Mouse (Mus musculus): ENCODE results near the gene Kpna6. TPM values are rescaled to one million over a fixed set of nuclear protein-coding genes. Genes with fewer than 3 reads are reported as not detected.
A peak's percentile ranks its signal among the peaks of the same experiment; 100 is the strongest.

Gene Kpna6
- total RNA-seq, 2 experiments from 2014 or later = 68.5 to 75.2 TPM

DNA sequence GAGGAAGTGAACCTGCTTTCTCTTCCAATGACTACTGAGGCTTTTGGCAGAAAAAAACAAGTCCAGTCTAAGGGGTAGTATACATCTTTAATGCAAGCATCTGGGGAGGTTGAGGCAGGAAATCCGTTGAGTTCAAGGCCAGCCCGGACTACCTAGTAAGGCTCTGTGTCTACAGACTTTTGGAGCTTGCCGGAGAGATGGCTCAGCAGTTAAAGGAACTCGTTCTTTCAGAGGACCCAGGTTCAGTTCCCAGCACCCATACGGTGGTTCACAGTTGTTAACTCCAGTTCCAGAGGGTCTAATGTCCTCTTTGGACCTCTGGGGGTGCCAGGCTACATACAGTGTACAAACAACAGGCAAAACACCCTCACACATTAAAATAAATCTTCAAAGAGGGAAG lies 54.5 kb downstream of the Kpna6 start:
- DNase-seq = no peak

GRCm38 (mm10) chr4:129617121-129617641 lies 55.4 kb downstream of the Kpna6 start:
- no peak for DNase-seq

DNA sequence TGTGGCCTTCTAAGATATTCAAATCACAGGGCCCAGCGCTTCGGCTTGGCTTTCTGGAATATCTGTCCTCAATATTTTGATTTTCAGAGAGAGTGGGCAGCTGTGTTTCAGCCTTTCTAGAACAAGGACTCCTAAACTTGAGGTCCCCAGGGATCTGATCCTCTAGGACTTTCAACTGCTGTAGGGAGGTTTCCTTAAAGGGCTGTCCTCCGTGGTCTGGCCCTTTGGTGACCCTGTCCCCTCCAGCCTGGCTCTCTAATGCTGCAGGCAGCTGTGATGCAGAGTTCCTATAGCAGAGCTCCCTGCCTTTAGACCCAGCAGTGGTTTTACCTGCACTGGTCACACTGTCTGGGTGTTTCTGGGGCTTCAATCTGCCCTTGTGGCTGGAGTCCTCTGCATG lies 55.9 kb downstream of the Kpna6 start:
- no peak for DNase-seq

DNA sequence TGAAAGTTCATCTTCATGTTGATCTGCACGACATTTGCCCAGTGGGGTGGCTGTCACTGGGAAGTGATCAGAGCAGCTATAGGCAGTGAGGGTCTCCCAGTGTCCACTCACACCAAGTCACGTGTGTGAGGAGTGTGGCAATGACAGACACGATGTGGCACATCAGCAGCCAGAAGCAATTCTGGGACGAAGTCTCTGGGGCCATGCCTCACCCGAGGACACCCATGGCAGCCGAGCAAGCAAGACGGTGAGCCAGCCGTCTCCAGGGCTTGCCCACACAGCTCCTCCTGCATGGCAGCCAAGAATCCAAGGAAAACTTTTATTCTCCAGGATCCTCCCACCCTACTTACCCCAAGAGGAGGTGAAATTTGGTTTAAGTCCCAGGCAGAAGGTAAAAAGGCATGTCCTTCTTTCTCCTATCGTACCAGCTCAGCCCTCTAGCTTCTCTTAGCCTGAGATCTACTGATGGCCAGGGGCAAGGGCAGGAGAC lies 56.7 kb downstream of the Kpna6 start:
- no peak for DNase-seq

DNA sequence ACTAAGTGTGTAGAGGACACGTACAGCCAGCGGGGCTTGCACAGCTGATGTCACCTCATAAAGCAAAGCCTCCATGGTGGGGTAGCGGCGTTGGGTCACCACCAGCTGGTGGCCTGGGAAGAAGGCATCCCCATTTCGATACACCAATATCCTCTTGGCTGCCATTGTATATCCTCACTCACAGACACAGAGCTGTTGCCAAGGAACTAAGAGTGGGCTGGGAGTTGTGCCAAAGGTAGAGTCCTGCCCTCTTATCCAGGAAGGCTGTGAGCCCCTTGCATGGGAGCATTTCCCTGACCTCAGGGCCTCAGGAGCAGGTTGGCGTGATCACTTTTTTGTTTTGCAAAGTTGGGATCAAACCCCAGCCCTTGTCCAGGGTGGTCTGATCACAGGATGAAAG lies 58.5 kb downstream of the Kpna6 start, which contains the start of gene Dcdc2b:
Gene Dcdc2b (minus strand): TSS at position 165 of the 400 bp plus-strand sequence.
- DNase-seq = peak; percentile 56 to 68

GRCm38 (mm10) chr4:129610472-129610871 lies 62.1 kb downstream of the Kpna6 start:
- no peak for DNase-seq

GRCm38 (mm10) chr4:129610026-129610425 lies 62.5 kb downstream of the Kpna6 start:
- no peak for DNase-seq

- no peak for DNase-seq
Measured at GRCm38 (mm10) chr4:129609139-129609631, 63.4 kb downstream of the Kpna6 start.

DNA sequence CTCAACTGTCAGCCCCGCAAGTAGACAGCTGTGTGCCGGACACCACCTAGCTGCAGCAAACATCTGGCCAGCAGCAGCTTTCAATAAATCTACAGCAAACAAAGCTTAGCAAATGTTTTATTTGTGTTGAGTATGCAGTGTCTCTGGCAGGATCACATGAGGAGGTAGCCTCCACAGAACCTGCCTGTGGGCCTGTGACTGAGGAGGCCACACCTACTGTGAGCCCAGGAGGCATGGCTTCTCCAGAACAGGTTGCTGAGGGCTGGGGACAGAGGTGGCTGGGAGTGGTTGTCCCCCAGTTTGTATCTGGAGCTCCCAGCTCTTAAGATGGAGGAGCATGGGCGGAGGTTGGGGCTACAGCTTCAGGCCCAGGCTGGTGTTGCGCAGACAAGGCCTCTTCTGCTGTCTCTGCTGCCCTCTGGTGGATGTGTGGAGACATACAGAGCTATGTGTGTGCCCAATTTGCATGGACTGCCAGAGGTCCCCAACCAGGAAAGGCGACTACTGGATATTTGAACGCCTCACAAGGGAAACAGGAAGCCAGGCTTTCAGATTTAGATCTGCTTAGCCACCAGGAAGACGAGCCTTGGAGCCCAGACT lies 64.0 kb downstream of the Kpna6 start:
- peak; percentile 87 to 90 for DNase-seq

DNA sequence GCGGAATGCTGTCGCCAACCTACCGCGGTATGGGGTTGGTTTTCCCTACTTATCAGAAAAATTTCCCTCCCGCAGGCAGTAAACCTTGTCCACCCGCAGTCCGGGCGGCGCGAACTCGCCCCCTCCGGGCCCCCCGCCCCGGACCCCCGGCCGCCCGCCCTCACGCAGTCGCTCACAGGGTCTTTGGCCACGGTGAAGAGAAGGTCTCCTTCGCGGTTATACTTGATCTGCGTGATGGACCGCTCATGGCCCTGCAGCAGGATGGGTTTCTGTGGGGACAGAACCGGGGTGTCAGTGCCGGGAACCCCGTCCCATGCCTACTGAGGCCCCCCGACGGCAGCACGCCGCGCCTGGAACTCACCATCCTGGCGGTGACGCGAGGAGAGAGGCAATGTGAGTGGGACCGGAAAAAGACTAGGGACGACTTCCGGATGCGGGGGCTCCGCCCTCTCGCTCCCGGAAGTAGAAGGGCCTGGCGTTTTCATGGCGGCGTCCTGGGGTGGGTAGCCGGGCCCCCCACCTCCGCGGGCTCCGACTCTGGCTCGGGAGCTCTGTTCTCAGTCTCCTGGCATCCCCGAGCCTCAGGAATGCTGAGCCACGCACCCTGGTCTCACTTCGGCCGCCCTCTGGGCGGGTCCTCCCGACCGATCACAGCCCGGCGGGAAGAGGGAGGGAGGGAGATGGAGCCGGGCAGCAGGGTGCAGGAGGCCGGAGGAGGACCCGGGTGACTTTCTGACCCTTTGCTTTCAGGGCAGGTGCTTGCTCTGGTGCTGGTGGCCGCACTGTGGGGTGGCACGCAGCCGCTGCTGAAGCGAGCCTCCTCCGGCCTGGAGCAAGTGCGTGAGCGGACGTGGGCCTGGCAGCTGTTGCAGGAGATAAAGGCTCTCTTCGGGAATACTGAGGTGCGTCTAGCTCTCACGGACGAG lies 72.1 kb downstream of the Kpna6 start, which contains the start of the genes Eif3i and Tmem234:
Gene Eif3i (minus strand): TSS at position 416 of the 926 bp plus-strand sequence.
Gene Tmem234 (plus strand): TSS at position 436 of the 926 bp plus-strand sequence.
- DNase-seq = peak; percentile 89 to 91

Small RNAs within 50 kb of the gene (microRNA-seq; reads per million reads assigned to microRNA genes)
- 0 to 0.81 reads per million in 2 experiments for gene Mir7016

Other genes starting within 250 kb of the Kpna6 start
- under 1 TPM in 1 of 2 experiments, not detected in 1; 0.69 TPM for gene Zbtb8b, start 231.9 kb downstream of the Kpna6 start, total RNA-seq (2021)
- gene Bsdc1, start 211.2 kb downstream of the Kpna6 start, total RNA-seq (2021) = 10 to 100 TPM; 46.7 to 49.1 TPM
- not detected for gene Tssk3, start 181.7 kb downstream of the Kpna6 start, total RNA-seq (2021)
- gene Fam229a, start 181.6 kb downstream of the Kpna6 start, total RNA-seq (2021) = under 1 TPM in 1 of 2 experiments, not detected in 1; 0.57 TPM
- gene Marcksl1, start 159.2 kb downstream of the Kpna6 start, total RNA-seq (2021) = 1 to 10 TPM; 4.5 to 4.7 TPM
- 10 to 100 TPM; 12.5 to 17.5 TPM for gene Hdac1, start 130.1 kb downstream of the Kpna6 start, total RNA-seq (2021)
- 1 to 10 TPM in 1 of 2 experiments, under 1 TPM in 1; 0.32 to 5.0 TPM for gene Lck, start 99.1 kb downstream of the Kpna6 start, total RNA-seq (2021)
- gene Fam167b, start 94.2 kb downstream of the Kpna6 start, total RNA-seq (2021) = under 1 TPM in 1 of 2 experiments, not detected in 1; 0.44 TPM
- gene Eif3i, start 72.1 kb downstream of the Kpna6 start, total RNA-seq (2021) = 100 to 1,000 TPM; 114 to 126 TPM
- gene Tmem234, start 72.1 kb downstream of the Kpna6 start, total RNA-seq (2021) = 10 to 100 TPM; 40.6 to 45.1 TPM
- gene Dcdc2b, start 58.5 kb downstream of the Kpna6 start, total RNA-seq (2021) = under 1 TPM; 0.74 to 0.90 TPM
- gene Iqcc, start 53.7 kb downstream of the Kpna6 start, total RNA-seq (2021) = 10 to 100 TPM; 16.4 to 18.8 TPM
- 10 to 100 TPM; 14.2 to 15.0 TPM for gene Ccdc28b, start 48.8 kb downstream of the Kpna6 start, total RNA-seq (2021)
- gene Txlna, start 31.7 kb downstream of the Kpna6 start, total RNA-seq (2021) = 10 to 100 TPM; 22.8 to 24.4 TPM
- gene Tmem39b, start 24.1 kb upstream of the Kpna6 start, total RNA-seq (2021) = 1 to 10 TPM; 4.1 to 4.5 TPM
- 10 to 100 TPM; 34.3 to 38.7 TPM for gene Khdrbs1, start 69.5 kb upstream of the Kpna6 start, total RNA-seq (2021)
- gene Ptp4a2, start 138.5 kb upstream of the Kpna6 start, total RNA-seq (2021) = 100 to 1,000 TPM; 202 to 222 TPM